Mouse (Mus musculus) limb, embryonic 15.5 days (tissue): ENCODE measurements at regions not wholly inside any gene's neighbourhood (a gene's known extent, or its start where the extent isn't known, plus 50 kb on each side); places are given as distances from the start of the nearest gene placed in this dataset.

Source experiments
- ATAC-seq: fragments of 200-750 bp; cut with Nextera tagmentation; 2 replicates; pipeline ENCODE4 v1.8.0; 2017; ENCODE audit warnings: low read depth, moderate TSS enrichment; ENCODE audit not compliant: insufficient number of reproducible peaks, low FRiP score, low TSS enrichment
- H3K27ac ChIP-seq: fragments of 300-500 bp; sonication (generic); 2 replicates; pipeline ENCODE4 v1.5.1; 2015; ENCODE audit warnings: moderate library complexity, mild to moderate bottlenecking, inconsistent platforms
- H3K27me3 ChIP-seq: fragments of 300-500 bp; sonication (generic); 2 replicates; pipeline ENCODE4 v1.6.1; 2015; ENCODE audit warnings: inconsistent platforms
- H3K36me3 ChIP-seq: fragments of 300-500 bp; sonication (generic); 2 replicates; pipeline ENCODE4 v1.6.1; 2015; ENCODE audit warnings: inconsistent platforms
- H3K4me1 ChIP-seq: fragments of 300-500 bp; sonication (generic); 2 replicates; pipeline ENCODE4 v1.6.1; 2015; ENCODE audit warnings: inconsistent platforms
- H3K4me2 ChIP-seq: fragments of 300-500 bp; sonication (generic); 2 replicates; pipeline ENCODE4 v1.6.1; 2015; ENCODE audit warnings: mild to moderate bottlenecking, inconsistent platforms
- H3K4me3 ChIP-seq: fragments of 300-500 bp; sonication (generic); 2 replicates; pipeline ENCODE4 v1.5.1; 2015; ENCODE audit warnings: mild to moderate bottlenecking, inconsistent platforms
- H3K9ac ChIP-seq: fragments of 300-500 bp; sonication (generic); 2 replicates; pipeline ENCODE4 v1.6.1; 2015; ENCODE audit warnings: inconsistent platforms
- H3K9me3 ChIP-seq: fragments of 300-500 bp; sonication (generic); 2 replicates; pipeline ENCODE4 v1.6.1; 2016; ENCODE audit warnings: inconsistent platforms
- whole genome bisulfite sequencing: fragments of 180-500 bp; shearing (Covaris S2); methylation state at CpG from one replicate; pipeline ENCODE4 v1.1.7; 2015; 5-methylcytosine and 5-hydroxymethylcytosine counted together

DNA sequence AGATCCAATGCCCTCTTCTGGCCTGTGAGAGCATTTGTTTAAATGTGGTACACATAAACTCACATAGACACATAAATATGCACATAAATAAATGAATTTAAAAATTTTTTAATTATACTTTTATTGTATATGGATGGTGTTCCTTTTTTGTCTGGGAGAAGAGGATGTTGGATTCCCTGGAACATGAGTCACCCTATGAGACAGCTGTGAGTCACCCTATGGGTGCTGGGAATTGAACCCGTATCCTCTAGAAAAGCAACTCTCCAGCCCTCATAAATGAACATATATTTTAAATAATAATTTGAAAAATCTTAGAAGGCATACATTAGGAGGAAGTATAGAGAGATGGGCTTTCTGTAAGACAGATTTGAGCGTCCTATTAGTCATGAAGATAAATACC is 76.1 kb upstream of the Dynlt3 start:
- Histone ChIP-seq H3K4me1 (no peaks in the 10 kb centered on the region), H3K9ac (no peak overlapping the region), H3K4me3 (no peak overlapping the region), H3K4me2 (no peak overlapping the region), H3K36me3 (no peaks in the 10 kb centered on the region), H3K9me3 (no peaks in the 10 kb centered on the region), H3K27me3 (no peaks in the 10 kb centered on the region), H3K27ac (no peak overlapping the region)
- 88% methylated on average over 2 of the region's 2 CpGs for WGBS
- no peak for ATAC-seq

DNA sequence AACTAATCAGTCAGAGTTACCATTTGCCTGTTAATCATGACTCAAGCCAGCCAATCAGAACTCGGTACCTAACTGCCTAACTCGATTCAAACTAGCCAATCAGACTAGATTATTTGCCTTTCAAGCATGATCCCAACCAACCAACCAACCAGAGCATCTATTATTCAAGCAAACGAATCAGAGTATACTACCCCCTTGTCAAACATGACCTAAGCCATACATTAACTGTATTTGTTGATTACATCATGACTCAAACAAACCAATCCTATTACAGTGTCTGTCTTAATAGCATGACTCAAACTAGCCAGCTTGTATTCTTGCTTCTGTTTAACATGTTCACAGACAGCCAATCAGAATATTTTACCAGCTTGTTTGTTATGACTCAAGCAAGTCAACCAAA is 79.7 kb upstream of the Dynlt3 start:
- Histone ChIP-seq H3K36me3 (no peaks in the 10 kb centered on the region), H3K4me1 (no peaks in the 10 kb centered on the region), H3K9me3 (no peaks in the 10 kb centered on the region), H3K9ac (no peak overlapping the region), H3K4me2 (no peak overlapping the region), H3K27me3 (no peaks in the 10 kb centered on the region), H3K4me3 (no peak overlapping the region), H3K27ac (no peak overlapping the region)
- 77% methylated on average over 3 of the region's 3 CpGs for WGBS
- ATAC-seq = no peak

DNA sequence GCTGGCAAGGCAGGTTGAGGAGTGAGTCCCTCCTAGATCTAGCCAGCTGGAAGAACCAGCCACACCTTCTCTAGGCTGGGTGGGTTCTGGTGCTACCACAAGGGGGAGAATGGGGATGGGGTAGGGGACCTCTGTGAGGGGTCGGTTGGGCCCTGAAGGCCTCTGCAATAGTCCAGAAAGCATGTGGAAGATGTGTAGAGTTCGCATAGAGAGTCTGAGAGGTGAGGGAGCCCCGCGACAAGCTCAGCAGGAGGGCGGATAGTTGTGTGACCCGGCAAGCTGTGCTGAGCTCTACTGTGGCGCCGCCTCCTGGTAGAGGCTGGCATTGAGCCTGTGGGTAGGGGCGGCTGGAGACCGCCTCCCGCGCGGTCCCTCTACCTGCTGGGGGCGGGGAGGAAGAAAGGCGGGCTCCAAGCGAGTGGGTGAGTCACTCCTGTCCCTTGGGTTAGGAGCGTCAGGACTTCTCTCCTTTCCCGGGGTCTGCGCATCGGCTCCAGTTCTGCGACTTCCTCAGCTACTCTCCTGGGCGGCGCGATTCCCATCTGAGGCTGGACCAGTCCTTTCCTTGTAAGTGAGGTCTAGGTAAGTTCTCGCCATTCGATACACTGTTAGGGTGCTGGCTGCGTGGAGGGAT is 84.6 kb upstream of the Dynlt3 start:
- Histone ChIP-seq H3K27me3 (no peaks in the 10 kb centered on the region), H3K4me3 (peak overlapping the region; percentile 34), H3K27ac (no peak overlapping the region), H3K4me2 (peak overlapping the region; percentile 51), H3K9ac (no peak overlapping the region), H3K4me1 (no peaks in the 10 kb centered on the region), H3K36me3 (no peaks in the 10 kb centered on the region), H3K9me3 (no peaks in the 10 kb centered on the region)
- WGBS = 27% methylated on average over 20 of the region's 27 CpGs
- no peak for ATAC-seq

DNA sequence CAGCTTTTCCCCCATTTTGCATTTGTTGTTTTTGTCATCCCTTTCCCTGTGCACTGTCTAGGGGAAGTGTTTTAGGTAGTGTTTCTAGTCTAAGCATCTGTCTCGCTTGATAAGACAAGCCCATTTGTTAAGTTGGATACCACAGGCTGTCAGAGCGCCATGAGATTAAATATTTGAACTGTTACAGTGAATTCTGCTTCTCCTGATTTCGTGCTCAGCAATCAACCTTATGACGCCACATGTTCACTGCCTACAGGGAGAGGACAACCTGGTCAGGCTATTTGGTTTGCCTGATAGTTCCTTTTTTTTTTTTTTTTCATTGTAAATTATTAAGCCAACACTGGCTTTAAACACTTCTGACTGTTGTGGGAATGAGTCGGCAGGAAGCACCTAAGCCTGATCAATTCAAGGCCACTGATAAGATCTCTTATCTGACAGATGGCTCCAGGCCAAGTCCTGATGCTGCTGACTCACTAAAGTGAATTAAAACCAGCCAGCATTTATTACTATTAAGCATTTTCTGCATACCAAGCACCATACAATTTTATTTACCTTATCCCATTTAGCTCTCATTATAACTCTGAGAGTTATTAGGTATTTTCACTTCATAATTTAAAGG is 90.3 kb upstream of the Dynlt3 start:
- Histone ChIP-seq H3K36me3 (no peaks in the 10 kb centered on the region), H3K4me2 (no peak overlapping the region), H3K9me3 (no peaks in the 10 kb centered on the region), H3K27me3 (no peaks in the 10 kb centered on the region), H3K4me1 (no peaks in the 10 kb centered on the region), H3K27ac (no peak overlapping the region), H3K4me3 (no peak overlapping the region), H3K9ac (no peak overlapping the region)
- no peak for ATAC-seq
- 71% methylated on average over 5 of the region's 5 CpGs for WGBS

DNA sequence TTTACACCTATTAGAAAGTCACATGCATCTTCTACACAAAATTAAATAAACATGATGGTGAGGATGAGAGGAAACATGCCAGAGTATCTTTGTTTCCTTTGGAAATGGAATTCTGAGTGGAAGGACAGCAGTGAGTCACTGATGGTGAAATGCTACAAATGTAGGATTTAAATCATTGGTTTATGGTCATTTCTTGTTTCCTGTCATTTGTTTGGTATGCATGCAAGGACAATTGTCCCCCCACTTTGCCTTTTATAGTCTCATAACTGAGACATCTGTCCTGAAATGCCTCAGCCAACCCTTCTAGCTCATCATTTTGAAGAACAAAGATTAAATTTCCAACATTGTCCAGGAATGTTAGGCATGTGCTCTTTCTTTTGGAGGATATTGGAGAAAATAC is 77.2 kb upstream of the Hypm start:
- H3K27ac ChIP-seq = no peak overlapping the region
- no peak for ATAC-seq
- no peaks in the 10 kb centered on the region for H3K4me1 ChIP-seq
- H3K4me3 ChIP-seq = no peak overlapping the region
- H3K9ac ChIP-seq = no peak overlapping the region
- no peaks in the 10 kb centered on the region for H3K27me3 ChIP-seq
- H3K9me3 ChIP-seq = no peaks in the 10 kb centered on the region
- no peaks in the 10 kb centered on the region for H3K36me3 ChIP-seq
- H3K4me2 ChIP-seq = no peak overlapping the region

DNA sequence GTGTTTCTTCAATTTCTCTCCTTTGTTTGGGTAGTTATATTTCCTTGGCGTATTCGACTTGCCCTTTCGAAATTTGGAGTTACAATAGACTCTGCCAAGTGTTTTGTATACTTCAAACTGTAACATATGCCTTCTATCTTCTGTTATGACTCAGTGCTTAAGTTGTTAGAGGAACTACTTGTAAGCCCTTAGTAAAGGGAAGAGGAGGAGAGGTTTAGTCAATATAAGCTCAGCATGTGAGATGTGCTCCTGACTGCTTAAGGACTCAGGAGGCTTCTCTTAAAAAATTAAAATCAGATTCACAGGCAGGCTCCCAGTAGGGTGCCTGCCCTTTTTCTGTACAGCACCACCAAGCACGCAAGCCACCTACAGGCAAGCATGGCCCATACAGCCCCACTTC is 69.2 kb upstream of the Hypm start:
- H3K36me3 ChIP-seq = no peaks in the 10 kb centered on the region
- 86% methylated on average over 4 of the region's 4 CpGs for WGBS
- no peak overlapping the region for H3K9ac ChIP-seq
- no peak overlapping the region for H3K4me2 ChIP-seq
- H3K27me3 ChIP-seq = no peaks in the 10 kb centered on the region
- ATAC-seq = no peak
- no peaks in the 10 kb centered on the region for H3K9me3 ChIP-seq
- H3K4me3 ChIP-seq = no peak overlapping the region
- H3K27ac ChIP-seq = no peak overlapping the region
- no peaks in the 10 kb centered on the region for H3K4me1 ChIP-seq

DNA sequence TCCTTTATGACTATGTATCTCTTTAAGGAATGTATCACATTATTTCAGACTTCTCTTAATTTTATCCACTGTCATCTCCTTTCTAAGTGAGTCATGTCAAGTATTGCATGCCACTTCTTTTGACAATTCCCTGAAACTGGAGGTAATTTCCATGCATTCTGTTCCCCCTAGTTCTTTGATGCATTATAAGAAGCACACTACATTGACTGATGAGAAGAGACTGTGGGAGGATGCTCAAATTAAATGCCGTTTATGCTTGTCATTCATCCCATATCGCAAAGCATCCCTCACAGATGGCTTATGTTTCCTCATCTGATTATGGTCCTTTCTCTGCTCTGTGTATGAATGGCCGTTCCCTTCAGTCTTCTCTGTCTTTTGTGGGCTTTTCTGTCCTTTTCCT is 57.2 kb upstream of the Hypm start:
- Histone ChIP-seq H3K4me1 (no peaks in the 10 kb centered on the region), H3K9me3 (no peaks in the 10 kb centered on the region), H3K27ac (no peak overlapping the region), H3K27me3 (no peaks in the 10 kb centered on the region), H3K36me3 (no peaks in the 10 kb centered on the region), H3K9ac (no peak overlapping the region), H3K4me2 (no peak overlapping the region), H3K4me3 (no peak overlapping the region)
- WGBS = 84% methylated on average over 3 of the region's 3 CpGs
- ATAC-seq = no peak
